Mouse (Mus musculus) spleen, embryonic (tissue): ENCODE results near the gene Aak1.
"Not testable (repeated sequence)": the region's sequence is repeated elsewhere in the genome, so short reads cannot be mapped to it uniquely, and the experiment has no call there.

ENCODE experiments used
- CTCF ChIA-PET: fragments of 350-600 bp; sonication (Branson Sonifier 250); formaldehyde crosslinking; loops from one replicate; lab custom pipeline; 2022; lab: Charles Lee

The Aak1 gene

DNA sequence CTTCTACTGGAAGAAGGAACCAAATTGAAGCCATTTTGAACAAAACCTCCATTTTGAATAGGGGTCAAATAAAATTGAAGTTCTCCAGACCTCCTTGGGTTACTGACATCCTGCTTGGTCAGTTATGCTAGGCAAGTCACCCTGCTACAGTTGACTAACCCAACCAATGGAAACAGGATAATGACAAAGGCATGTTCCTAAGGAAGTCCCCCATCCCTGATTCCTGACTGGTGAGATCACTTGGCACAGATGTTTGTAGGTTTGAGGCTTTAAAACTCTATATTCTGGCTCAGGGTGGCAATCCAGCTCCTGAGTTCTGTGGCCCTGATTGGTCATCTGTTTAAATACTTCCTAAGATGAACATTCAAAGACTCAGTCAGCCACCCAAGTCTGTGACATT lies 156.3 kb downstream of the Aak1 start:
- CTCF ChIA-PET: interaction anchor here (0.7 kb wide), 1 partner anchor 241 kb away, joined by 4 read pairs; no protein-coding TSS in a partner anchor

- CTCF ChIA-PET: interaction anchor here (0.6 kb wide), 1 partner anchor 139 kb away, joined by 8 read pairs; no protein-coding TSS in a partner anchor
Observed at GRCm38 (mm10) chr6:87008887-87009286, 159.6 kb downstream of the Aak1 start, which contains the start of gene Nfu1. Gene Nfu1 (plus strand): TSS chr6:87009236.

DNA sequence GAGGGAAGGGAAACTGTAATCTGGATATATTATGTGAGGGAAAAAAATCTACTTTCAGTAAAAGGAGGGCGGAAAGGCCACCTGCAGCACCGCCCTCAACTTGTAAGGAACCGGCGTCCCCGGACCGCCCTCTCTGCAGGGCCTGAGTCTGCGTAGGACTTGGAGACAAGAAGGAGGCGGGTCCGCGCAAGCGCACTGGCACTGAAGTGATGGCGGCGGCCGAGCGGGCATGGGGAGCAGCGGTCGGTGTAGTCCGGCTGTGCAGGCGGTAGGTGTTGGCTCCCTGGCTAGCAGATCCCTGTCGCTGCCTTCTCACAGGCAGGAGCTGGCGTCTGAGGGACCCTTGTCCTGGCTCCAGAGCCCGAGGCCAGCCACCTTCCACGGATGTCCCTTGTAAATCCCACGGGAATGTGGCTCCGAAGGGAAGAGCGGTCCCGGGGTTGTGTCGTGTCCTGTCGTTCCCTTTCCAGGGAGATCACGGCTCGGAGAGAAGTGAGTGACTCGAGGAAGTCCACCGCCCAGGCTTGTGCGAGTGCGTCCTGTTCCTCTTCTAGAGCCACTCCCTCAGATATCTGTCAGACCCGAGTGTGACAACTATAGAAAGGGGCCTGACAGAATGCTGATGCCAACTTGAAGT lies 160.5 kb downstream of the Aak1 start:
- CTCF ChIA-PET: no interaction called here

GRCm38 (mm10) chr6:87016916-87017315 lies 167.6 kb downstream of the Aak1 start:
- CTCF ChIA-PET: interaction anchor here (0.7 kb wide), 1 partner anchor 109 kb away, joined by 6 read pairs; no protein-coding TSS in a partner anchor

DNA sequence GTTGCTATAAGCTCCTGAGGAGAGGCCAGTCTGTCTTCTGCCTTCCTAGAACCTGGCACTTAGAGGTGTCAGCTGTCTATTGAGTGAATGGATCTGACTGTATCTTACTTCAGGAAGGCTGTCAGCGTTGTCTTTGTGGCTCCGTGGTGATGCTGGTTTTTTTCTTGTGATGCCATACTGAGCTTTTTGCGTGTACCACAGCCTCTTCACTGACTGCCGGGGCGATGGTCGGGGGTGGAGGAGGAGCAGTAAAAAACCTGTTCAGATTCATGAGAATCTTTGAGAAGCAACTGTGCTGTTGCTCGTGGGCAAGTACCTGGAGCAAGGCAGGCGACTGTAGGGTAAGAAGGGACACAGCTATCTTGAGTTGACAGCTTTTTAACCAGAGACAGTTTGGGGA lies 169.6 kb downstream of the Aak1 start:
- CTCF ChIA-PET: no interaction called here

- CTCF ChIA-PET: no interaction called here
Observed at GRCm38 (mm10) chr6:87021791-87022190, 172.5 kb downstream of the Aak1 start.

DNA sequence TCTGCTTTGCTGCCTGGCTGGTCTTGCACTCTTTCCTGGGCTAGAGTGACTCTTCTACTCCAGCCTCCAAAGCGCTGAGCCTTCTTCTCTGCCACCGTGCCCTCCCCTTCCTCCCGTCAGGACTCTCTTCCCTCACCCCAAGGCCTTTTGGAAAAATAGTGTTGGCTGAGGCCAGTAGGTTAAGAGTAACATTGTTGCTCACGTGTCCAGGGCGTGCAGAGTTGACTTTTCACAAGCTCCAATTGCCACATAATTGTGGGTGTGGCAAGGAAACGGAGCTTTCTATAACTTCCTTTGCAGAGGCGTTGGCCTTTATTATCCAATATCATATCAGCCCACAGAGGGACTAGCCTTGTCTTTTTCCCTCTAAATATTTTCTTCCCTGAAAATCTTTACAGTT lies 177.7 kb downstream of the Aak1 start:
- CTCF ChIA-PET: no interaction called here

GRCm38 (mm10) chr6:87028881-87029280 lies 179.6 kb downstream of the Aak1 start:
- CTCF ChIA-PET: interaction anchor here (1.2 kb wide), 1 partner anchor 10 kb away, joined by 3 read pairs; no protein-coding TSS in a partner anchor

- CTCF ChIA-PET: not testable (repeated sequence)
Observed at GRCm38 (mm10) chr6:87031310-87031709, 182.0 kb downstream of the Aak1 start.

GRCm38 (mm10) chr6:87032401-87032800 lies 183.1 kb downstream of the Aak1 start:
- CTCF ChIA-PET: no interaction called here

GRCm38 (mm10) chr6:87034395-87034794 lies 185.1 kb downstream of the Aak1 start:
- CTCF ChIA-PET: no interaction called here

GRCm38 (mm10) chr6:87037826-87038620 lies 188.7 kb downstream of the Aak1 start:
- CTCF ChIA-PET: no interaction called here

DNA sequence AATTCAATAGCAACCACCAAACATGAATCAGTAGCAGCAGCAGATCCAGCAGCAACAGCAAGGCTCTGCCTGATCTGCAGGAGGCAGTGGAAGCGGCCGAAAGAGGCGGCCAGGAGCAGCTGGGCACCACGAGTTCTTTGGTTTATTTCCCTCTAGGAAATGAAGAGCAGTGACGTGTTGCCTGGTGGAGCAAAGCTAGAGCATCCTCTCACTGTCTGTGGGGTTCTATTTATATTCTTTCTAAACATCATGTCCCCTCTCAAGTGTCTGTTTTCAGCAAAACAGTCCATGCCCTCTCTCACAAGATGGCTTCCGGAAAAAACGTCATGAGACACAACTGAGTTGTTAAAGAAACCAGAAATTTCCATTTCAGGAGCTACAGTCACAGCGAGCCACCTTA lies 189.8 kb downstream of the Aak1 start:
- CTCF ChIA-PET: interaction anchor here (0.9 kb wide), 1 partner anchor 10 kb away, joined by 3 read pairs; no protein-coding TSS in a partner anchor

DNA sequence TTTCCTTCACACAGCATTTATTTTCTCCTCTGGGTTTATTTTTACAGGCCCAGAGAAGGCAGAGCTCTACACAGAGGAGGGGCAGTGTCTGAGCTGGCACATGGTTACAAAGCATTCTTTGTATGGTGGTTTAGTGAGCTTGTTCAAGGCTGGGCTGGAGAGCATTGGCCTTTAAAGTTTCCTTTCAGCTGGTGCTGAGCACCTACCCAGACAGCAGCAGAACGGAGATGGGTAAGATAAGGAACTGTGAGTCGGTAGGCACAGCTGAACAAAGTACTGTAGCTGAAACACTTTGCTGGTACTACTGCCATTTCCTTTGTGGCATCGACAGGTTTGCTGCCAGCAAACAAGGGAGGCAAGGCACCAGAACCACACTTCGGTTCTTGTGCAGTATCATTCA lies 191.7 kb downstream of the Aak1 start:
- CTCF ChIA-PET: interaction anchor here (1.5 kb wide), 1 partner anchor 11 kb away, joined by 6 read pairs; no protein-coding TSS in a partner anchor

DNA sequence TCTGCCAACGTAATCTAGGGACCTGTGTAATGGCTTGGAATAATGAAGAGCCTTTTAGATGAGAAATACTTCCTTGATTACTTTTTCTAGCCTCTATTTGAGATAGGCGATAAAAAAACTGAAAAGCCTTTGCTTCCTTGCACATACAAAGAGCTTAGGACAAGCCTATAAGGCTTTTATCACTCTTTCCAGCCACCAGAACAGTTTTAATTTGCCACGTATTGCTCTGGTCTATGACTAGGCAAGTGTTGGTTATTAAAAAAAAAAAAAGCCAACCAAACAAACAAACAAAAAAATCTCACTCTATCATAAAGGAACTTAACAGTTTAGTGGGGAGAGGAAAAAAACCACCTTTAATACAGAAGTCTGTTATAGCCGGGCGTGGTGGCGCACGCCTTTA lies 192.1 kb downstream of the Aak1 start:
- CTCF ChIA-PET: interaction anchor here (1.5 kb wide), 1 partner anchor 11 kb away, joined by 6 read pairs; no protein-coding TSS in a partner anchor

DNA sequence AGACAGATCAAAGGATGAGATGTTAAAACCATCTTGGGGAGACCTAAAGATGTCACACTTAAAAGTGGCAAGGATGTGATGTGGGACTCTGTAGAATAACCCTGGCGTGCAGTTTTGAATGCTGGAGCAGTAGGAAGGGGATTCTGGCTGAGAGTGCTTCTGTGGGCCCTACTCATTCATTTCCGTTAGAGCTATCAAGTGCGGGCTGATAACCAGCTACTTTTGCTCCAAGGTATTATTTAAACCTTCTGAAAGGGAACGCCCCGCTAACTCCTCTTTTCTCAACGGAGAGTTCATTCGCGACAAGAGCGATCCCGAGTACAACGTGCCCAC lies 192.7 kb downstream of the Aak1 start:
- CTCF ChIA-PET: interaction anchor here (1.5 kb wide), 1 partner anchor 10 kb away, joined by 6 read pairs; no protein-coding TSS in a partner anchor

DNA sequence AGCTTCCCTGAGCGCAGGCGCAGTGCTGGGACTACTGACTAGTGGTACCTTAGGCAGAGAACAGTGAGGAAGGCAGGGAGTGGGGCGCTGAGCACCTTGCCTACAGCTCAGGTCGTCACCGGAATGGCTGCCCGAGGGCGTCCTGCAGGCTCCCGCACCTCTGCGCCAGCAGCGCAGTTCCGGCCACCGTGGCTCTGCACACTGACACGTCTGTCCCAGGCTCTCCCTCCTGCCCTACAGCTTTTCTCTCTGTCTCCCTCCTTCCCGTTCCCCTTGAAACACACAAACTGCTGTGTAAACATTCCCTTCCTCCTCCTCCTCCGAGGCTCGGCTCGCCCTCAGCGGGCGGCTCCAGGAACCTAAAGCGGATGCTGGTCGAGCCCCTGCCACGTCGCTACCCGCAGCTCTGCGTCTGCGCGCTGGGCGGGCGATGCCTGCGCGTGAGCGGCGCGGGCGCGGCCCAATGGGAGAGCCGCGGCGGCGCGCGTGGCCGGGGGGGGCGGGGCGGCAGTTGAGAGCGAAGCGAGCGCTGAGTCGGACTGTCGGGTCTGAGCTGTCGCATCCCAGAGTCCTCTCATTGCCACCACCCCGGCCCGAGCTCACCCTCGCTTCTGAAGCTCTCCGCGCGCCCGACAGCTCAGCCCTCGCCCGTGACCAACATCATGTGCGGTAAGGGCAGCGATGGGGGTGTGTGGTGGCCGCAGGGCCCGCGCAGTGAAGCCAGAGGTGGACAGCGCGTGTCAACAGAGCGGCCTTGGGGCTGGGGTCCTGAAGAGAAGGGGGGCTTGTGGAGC lies 193.2 kb downstream of the Aak1 start, which contains the start of gene Gfpt1:
Gfpt1 (plus strand) TSS at position 510 of the 794 bp plus-strand sequence.
- CTCF ChIA-PET: interaction anchor here (0.6 to 1.5 kb wide), 2 partner anchors 10 to 33 kb away, joined by 6 read pairs; no protein-coding TSS in a partner anchor

DNA sequence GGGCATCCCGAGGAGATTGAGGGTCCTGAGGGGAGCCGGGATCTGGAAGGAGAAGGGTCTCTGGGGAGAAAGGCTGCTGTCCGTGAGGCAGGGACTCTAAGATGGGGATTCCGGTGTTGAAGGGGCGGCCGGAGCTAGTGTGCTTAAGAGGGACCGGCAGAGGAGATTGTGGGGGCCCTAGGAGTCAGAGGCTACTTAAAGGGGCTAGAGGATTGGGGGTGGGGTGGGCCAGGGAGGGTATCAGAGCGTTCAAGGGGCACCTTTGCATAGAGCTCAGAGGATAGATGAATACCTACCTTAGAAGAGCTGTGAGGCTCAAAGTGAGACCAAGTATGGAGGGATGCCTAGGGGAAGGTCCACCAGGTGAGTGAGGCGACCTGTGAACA lies 193.8 kb downstream of the Aak1 start:
- CTCF ChIA-PET: interaction anchor here (0.6 kb wide), 1 partner anchor 32 kb away, joined by 6 read pairs; no protein-coding TSS in a partner anchor

DNA sequence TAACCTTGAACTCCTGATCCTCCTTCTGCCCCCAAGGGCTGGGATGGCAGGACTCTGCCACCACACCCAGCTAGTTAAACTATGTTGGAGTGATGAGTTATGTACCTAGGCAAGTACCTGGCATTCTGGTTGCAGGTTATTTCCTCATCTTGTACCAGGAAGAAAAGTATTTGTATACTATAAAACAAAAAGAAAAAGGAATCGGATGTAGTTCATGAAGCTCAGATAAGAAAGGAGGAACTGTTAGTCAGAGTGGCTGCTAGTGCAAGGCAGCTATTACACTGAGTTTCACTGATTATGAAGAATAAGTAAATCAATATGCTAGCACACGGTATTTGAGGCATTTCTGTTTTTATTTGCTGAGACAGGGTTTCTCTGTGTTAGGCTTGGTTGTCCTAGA lies 195.6 kb downstream of the Aak1 start:
- CTCF ChIA-PET: no interaction called here

GRCm38 (mm10) chr6:87045507-87045906 lies 196.2 kb downstream of the Aak1 start:
- CTCF ChIA-PET: no interaction called here

DNA sequence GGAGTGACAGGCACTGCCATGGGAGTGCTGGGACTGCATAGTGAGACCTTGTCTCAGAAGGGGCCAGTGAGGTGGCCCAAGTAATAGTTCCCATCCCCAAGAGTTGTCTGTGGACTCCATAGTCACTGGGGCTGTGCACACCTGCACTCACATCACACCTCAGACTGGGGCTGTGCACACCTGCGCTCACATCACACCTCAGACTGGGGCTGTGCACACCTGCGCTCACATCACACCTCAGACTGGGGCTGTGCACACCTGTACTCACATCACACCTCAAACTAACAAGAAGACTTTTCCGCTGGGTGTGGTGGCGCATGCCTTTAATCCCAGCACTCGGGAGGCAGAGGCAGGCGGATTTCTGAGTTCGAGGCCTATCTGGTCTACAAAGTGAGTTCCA lies 199.4 kb downstream of the Aak1 start:
- CTCF ChIA-PET: not testable (repeated sequence)
